Mouse (Mus musculus): ENCODE measurements around the gene Palld.

- TF ChIP-seq TAL1 (IDR thresholded peaks at IDR 0.05; ENCODE audit: low read length) (no peak), GATA1 (IDR thresholded peaks at IDR 0.05; ENCODE audit: low read length) (no peak)
Measured at GRCm38 (mm10) chr8:61500914-61501313, 401.6 kb downstream of the Palld start.
